Mouse (Mus musculus) ovary, postnatal 36 days (tissue): ENCODE measurements at regions not wholly inside any gene's neighbourhood (a gene's known extent, or its start where the extent isn't known, plus 50 kb on each side); places are given as distances from the start of the nearest gene placed in this dataset.
"Not testable (repeated sequence)": the region's sequence is repeated elsewhere in the genome, so short reads cannot be mapped to it uniquely, and the experiment has no call there.

Source experiments
- DNase-seq: peaks from one replicate; pipeline ENCODE4 v3.0.0; 2022; ENCODE audit warnings: low spot score, mixed read lengths

DNA sequence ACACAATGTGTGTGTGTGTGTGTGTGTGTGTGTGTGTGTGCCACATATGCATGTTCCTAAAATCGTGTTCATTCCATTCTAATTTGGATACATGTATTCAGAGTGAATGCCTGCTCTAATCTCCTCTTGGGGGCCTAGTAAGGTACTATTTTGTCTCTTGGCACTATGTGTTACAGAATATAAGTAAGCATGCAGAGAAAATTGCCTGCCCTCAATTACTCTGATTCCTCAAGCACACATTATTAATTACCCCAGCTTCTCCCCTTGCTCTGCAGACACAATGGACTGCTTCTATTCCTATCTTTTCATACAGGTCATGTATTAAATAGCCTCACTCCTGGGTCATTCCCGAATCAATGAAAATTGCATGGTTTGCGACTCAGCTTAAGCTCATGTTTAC is 406.3 kb downstream of the Trib2 start:
- no peak for DNase-seq

DNA sequence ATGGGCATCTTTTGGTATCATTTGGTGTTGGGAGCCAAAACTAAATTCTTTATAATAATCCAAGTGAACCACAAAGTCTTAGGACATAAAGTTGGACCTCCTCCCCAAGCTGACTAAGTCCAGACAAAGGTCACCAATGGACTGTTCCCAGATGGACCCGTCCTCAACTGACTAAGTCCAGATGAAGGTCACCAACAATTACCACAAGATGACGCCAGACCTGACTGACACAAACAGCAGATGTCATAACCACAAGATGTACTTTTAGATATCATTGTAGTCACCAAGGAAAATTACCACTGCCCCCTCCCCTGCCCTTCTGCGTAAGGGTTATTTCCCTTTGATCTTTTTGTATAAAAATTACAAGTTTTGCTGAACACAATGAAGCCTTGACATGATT is 409.1 kb downstream of the Trib2 start:
- DNase-seq: not testable (repeated sequence)

GRCm38 (mm10) chr12:15392641-15393040 is 424.1 kb downstream of the Trib2 start:
- no peak for DNase-seq

GRCm38 (mm10) chr12:15388574-15388973 is 428.1 kb downstream of the Trib2 start:
- DNase-seq: no peak

DNA sequence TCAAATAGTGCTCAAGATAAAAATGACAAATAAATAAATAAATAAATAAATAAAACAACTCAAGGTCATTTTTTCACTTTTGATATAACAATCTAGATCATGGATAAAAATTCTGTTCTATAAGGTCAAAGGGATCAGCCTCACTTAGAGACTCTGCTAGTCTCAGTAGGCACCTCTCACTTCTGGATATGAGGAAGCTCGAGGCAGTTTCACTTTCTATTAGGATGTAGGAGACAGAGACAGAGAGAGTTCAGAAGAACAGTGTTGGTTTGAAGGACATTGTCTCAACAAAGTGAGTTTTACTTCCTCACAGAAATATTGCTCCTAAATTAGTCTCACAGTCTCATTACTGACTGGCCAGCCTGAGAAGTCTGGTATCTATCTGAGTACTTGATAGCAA is 458.9 kb downstream of the Trib2 start:
- DNase-seq: no peak

DNA sequence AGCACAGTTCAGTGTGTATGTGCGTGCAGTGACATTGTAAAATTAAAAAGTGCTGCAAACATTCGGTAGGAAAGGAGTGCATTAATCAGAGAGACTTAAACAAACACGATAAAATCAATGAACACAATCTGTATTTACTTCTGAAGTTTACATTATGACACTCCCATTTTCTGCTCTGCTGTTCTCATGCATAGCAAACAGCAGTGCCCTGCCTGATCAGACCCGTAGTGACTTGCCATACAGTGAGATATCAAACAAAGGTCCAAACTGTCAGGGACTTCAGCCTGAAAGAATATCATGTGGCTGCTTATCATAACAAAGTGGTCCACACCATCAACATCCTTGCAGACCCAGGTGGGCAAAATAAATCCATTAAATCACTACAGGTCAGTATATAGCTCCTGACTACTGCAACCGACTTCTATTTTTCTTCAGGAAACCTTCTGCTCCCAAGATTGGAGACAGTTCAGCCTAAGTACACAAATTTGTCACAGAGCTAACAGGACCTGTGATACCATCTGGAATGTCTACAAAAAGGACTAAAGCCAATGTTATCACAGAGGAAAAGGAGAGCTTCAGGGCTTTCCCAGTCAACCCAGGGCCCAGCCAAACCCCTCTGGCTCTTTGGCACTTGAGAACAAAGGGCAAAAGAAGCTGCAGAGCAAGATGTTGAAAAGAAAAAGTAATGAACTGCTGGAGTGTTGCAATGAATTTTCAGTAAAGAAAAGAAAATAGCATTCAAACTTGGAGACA is 495.8 kb downstream of the Trib2 start:
- no peak for DNase-seq

- DNase-seq: no peak
Measured at GRCm38 (mm10) chr12:15319647-15320046, 497.1 kb downstream of the Trib2 start.

DNA sequence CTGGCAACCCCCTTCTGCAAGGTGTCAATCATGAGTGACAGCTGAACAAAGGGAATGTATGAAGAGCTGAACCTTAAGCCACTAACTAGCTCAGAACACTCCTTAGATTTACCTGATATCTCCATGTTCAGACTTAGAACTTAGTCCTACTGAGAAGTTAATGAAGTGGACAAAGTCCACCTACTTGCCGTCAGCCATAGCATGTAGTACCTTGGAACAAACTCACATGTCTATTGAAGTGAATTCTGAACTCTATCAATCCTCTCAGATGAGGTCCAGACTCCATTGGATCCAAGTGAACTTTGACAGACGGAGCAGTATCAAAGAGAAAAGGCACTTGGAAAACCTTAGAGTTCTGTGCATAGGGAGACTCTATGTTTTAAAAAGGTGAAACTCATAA is 521.8 kb downstream of the Trib2 start:
- no peak for DNase-seq

- no peak for DNase-seq
Measured at GRCm38 (mm10) chr12:15262165-15262564, 554.6 kb downstream of the Trib2 start.

DNA sequence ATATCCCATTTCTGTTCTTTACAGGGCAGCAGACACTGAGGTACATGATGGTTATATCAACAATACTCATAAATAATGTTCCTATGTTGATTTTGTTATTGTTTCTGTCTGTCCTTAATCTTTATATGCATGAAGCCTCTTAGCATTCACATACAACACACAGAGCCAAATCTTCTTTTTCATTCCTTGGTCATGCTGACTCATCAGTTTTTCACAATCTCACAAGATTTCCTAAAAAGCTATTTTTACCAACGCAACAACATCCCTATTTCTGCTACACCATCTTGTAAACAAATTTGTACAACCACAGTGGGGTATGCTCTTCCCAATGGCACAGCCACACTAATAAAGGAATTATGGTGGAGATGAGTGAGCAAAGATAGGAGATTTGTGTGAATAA is 555.1 kb downstream of the Trib2 start:
- no peak for DNase-seq

- DNase-seq: no peak
Measured at GRCm38 (mm10) chr12:15260907-15261415, 555.8 kb downstream of the Trib2 start.

DNA sequence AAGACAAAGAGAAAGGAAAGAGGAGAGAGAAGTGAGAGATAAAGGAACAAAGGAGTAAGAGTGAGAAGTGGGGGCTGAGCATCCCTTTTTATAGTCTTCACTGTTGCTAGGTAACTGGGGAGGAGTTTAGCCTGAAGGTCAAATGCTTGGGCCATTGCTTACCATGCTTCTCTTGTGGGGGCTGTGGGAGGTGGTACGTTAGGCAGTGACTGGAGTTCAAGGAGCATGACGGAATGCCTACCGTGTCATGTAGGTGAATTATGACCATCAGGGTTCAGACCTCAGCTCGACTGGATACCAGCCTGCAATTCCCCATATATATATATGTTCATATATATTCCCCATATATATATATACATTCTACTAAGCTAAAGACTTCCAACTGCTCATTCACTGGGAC is 571.8 kb downstream of the Trib2 start:
- no peak for DNase-seq

DNA sequence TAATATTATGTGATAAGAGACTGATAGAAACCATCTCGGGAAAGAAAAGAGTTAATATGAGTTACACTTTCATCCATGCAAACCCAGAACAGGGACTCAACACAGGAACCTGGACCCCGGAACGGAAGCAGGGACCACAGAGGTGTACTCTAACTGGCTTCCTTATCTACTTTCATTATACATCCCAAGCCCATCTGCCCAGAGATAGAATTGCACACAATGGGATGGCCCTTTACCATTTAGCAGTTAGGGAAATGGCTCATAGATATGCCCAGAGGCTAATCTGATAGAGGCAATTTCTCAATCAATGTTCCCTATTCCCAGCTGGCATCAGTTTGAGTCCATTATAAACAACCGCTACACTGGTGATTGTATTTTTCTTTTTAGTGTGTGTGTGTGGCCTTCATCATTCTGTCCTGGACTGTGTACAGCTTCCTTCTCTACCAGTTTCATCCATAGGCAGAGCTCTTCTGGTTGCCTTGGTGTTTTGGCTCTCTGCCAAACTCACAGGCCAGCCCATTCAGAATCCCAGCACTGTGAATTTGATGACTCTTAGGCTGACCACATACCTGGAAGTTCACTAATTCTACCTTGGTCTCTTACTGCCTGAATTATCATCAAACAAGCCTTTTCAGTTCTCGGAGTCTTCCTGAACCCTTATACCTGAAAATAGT is 594.1 kb downstream of the Trib2 start:
- no peak for DNase-seq

DNA sequence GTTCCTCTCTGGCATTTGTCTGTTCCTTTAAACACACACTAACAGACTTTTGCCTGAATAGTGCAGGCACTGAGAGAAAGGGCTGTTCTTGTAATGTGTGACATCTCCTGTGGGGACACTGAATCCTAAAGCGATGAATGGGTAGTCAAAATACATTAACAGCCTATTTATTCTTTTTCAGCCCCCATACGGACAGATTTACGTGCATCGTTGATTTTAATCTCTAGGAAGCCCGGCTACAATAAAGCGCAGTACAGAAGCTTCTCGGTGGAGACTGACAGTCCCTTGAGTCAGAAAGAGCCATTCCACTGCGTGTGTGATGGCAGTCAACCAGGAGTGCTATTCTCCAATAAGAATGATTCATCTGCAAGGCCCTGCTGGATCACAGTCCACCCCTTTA is 598.2 kb downstream of the Trib2 start:
- DNase-seq: no peak

DNA sequence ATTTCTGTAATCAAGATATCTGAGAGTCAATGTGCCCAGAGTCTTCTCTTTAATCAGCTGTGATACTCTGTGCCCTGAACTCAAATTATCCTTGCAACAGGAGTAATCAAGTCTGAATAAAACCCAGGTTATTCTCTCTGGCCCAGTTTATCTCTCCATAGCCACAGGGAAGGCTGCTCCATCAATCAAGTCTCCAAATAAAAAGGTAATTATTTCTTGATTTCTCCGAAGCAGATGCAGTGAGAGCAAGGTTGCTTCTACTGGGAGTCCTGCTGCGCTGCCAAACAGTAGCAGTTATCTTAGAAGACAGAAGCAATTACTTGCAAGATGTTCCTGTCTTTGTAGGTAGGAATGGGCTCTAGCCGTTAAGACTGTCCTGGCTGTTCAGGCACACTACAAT is 600.5 kb downstream of the Trib2 start:
- DNase-seq: no peak

- DNase-seq: no peak
Measured at GRCm38 (mm10) chr12:15174411-15175041, 642.2 kb downstream of the Trib2 start.

DNA sequence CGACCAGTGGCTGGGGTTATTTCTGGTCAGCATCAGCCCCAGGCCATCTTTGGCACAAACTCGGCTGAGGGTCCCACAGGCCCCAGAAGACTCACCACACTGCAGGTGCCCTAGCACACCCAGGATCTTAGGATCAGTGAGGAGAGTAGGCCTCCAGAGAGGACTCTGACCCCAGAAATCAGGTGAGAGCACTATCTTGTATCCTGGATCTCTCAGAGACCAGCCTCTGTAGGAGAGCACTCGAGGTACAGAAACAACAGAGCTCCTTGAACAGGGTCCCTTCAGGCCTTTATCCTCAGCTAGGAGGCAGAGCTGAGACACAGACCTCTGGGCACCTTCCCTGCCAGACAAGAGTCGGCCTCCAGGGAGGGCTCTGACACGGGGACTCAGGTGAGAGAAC is 654.1 kb downstream of the Trib2 start:
- DNase-seq: no peak

- no peak for DNase-seq
Measured at GRCm38 (mm10) chr12:15161864-15162263, 654.9 kb downstream of the Trib2 start.

- no peak for DNase-seq
Measured at GRCm38 (mm10) chr12:15160478-15160998, 656.2 kb downstream of the Trib2 start.

- DNase-seq: no peak
Measured at GRCm38 (mm10) chr12:15146398-15146797, 670.3 kb downstream of the Trib2 start.

- no peak for DNase-seq
Measured at GRCm38 (mm10) chr12:15137039-15137438, 679.7 kb downstream of the Trib2 start.

DNA sequence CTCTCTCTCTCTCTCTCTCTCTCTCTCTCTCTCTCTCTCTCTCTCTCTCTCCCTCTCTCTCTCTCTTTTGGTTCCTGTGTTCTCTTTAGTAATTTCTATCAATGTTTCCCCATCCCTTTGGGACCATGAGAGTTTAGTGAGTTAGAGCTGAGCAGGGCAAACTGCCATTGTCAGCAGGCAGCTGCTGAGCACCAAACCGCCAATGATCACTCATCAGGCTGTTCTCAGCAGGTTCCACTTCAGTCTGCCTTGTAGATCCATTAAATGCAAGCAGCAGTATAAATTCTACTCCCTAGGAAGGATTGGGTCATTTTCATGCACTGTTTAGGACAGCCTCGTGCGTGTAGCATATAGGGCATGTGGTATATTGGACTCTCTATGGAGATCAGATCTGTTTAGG is 692.5 kb downstream of the Trib2 start:
- no peak for DNase-seq
